Mouse (Mus musculus) heart, embryonic 14.5 days (tissue): ENCODE results near the gene AI854703. TPM values are rescaled to one million over a fixed set of nuclear protein-coding genes. Genes with fewer than 3 reads are reported as not detected.
A peak's percentile ranks its signal among the peaks of the same experiment; 100 is the strongest.

ENCODE experiments used
- ATAC-seq: fragments of 200-750 bp; cut with Nextera tagmentation; 2 replicates; pipeline ENCODE4 v1.8.0; 2017; ENCODE audit warnings: low read depth, moderate TSS enrichment; ENCODE audit not compliant: insufficient number of reproducible peaks, insufficient read depth, low FRiP score
- H3K27ac ChIP-seq, 2 experiments: fragments of 200-500 bp in 1 of 2; fragments of 300-500 bp in 1 of 2; sonication (generic) in 1 of 2; replicated peaks in 1 of 2; 2 replicates each; pipeline ENCODE4 v1.5.1; 2012 to 2014; ENCODE audit warnings: low read depth in 2 of 2, low read length in 2 of 2, control low read depth in 1 of 2, mild to moderate bottlenecking in 1 of 2, mixed read lengths in 1 of 2; ENCODE audit not compliant: control insufficient read depth in 1 of 2, insufficient read depth in 1 of 2
- H3K27me3 ChIP-seq: fragments of 300-500 bp; sonication (generic); 2 replicates; pipeline ENCODE4 v1.6.1; 2014; ENCODE audit warnings: mild to moderate bottlenecking, low read length, control low read depth; ENCODE audit not compliant: control insufficient read depth, insufficient read depth
- H3K36me3 ChIP-seq: fragments of 300-500 bp; sonication (generic); 2 replicates; pipeline ENCODE4 v1.6.1; 2014; ENCODE audit warnings: mild to moderate bottlenecking, control low read depth, low read length, mixed read lengths; ENCODE audit not compliant: control insufficient read depth, insufficient read depth
- H3K4me1 ChIP-seq, 2 experiments: fragments of 200-500 bp in 1 of 2; fragments of 300-500 bp in 1 of 2; sonication (generic) in 1 of 2; 2 replicates each; pipeline ENCODE4 v1.6.1; 2012 to 2014; ENCODE audit warnings: low read length in 2 of 2, control low read depth in 1 of 2, mixed read lengths in 1 of 2; ENCODE audit not compliant: control insufficient read depth in 2 of 2, insufficient read depth in 2 of 2
- H3K4me2 ChIP-seq: fragments of 300-500 bp; sonication (generic); 2 replicates; pipeline ENCODE4 v1.6.1; 2014; ENCODE audit warnings: mild to moderate bottlenecking, low read length
- H3K4me3 ChIP-seq, 2 experiments: fragments of 200-500 bp in 1 of 2; fragments of 300-500 bp in 1 of 2; sonication (generic) in 1 of 2; 2 replicates each; pipeline ENCODE4 v1.5.1; 2012 to 2014; ENCODE audit warnings: low read length in 2 of 2, mild to moderate bottlenecking in 2 of 2, control low read depth in 1 of 2, low read depth in 1 of 2, moderate library complexity in 1 of 2; ENCODE audit not compliant: control insufficient read depth in 1 of 2, insufficient read depth in 1 of 2
- H3K9ac ChIP-seq: fragments of 300-500 bp; sonication (generic); 2 replicates; pipeline ENCODE4 v1.6.1; 2014; ENCODE audit warnings: mild to moderate bottlenecking, low read length
- H3K9me3 ChIP-seq: fragments of 300-500 bp; sonication (generic); 2 replicates; pipeline ENCODE4 v1.6.1; 2016; ENCODE audit warnings: low read length, control low read depth; ENCODE audit not compliant: control insufficient read depth
- WGBS: fragments of 180-500 bp; shearing (Covaris S2); extraction: QIAGEN DNeasy Blood & Tissue Kit; methylation state at CpG from one replicate; pipeline ENCODE4 v1.1.7; 2014; 5-methylcytosine and 5-hydroxymethylcytosine counted together
- polyA plus RNA-seq: library from polyadenylated mRNA; unstranded; fragments of >200 nt; fragmentation: Nextera tagmentation; extraction: Ambion mirVana; gene quantifications from 2 replicates; pipeline ENCODE4 v1.2.1, GENCODE M21; 2014

The AI854703 gene
- polyA plus RNA-seq, 1 experiment from 2014 or later: 1.1 TPM

DNA sequence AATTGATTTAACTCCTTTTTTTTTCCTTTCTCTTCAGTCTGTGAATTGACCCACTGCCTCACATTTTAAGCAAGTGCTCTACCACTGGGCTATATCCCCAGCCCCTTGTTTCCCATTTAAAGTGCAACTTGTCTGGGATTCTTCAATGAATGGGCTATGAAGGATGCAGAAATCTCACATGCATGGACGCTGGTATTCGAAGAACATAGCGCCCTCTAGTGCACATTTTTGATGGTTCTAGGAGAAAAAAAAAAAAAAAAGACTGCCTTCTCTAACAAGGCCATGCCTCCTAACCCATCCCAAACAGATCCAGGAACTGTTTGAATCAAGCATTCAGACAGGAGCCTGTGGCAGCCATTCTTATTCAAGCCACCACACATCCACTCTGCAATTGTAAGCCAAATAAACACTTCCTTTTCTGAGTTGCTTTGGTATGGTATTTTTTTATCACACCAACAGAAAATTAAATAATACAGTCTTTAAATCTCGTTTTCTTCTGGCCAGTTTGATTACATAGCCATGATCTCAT, 16.3 kb downstream of the AI854703 start:
- Histone ChIP-seq H3K4me3 (no peak overlapping the region), H3K4me1 (0 out of 4 replicates have a peak, but pooled peaks cover under 1 to 2% of the 10 kb centered on the region in 2 experiments), H3K4me2 (no peak overlapping the region), H3K36me3 (no peaks in the 10 kb centered on the region), H3K27ac (no peak overlapping the region), H3K9me3 (no peaks in the 10 kb centered on the region), H3K9ac (no peak overlapping the region), H3K27me3 (no peaks in the 10 kb centered on the region)
- 22% methylated on average over 4 of the region's 4 CpGs for WGBS
- no peak for ATAC-seq

DNA sequence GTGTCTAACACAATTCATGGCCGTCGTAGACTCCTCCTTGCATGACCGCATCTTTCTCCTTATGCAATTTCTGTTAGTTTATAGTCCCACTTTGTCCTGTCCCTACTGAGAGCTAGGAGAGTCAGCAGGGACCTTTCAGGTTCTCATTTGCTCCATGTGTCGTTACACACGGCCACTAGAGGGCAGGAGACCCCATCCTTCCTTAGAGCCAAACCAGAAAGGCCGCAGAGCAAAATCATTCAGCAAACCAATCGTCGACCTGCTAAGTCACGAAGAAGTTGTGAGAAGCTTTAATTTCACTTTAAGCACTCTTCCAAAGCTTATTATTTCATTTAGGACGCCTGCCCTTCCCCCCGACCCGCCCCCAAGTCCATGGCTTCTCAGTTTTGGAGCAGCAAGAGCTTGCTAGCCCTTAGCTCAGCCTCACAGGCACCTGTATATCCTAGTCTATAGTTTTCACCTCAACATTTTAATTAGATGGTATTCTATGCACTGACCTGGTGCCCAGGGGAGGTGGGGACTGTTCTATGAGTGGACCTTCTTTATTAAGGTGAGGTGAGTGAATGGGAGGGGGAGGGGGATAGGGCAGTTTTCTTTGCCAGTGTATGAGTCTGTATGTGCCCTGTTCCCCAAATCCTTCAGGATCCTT, 19.2 kb downstream of the AI854703 start:
- Histone ChIP-seq H3K4me3 (no peak overlapping the region), H3K9me3 (no peaks in the 10 kb centered on the region), H3K9ac (no peak overlapping the region), H3K36me3 (no peaks in the 10 kb centered on the region), H3K4me1 (0 out of 4 replicates have a peak, but pooled peaks cover 0 to 2% of the 10 kb centered on the region in 2 experiments), H3K27ac (no peak overlapping the region), H3K27me3 (no peaks in the 10 kb centered on the region), H3K4me2 (no peak overlapping the region)
- whole genome bisulfite sequencing: 8% methylated on average over 12 of the region's 12 CpGs
- ATAC-seq: no peak; the same call in 1 of the 2 replicates

DNA sequence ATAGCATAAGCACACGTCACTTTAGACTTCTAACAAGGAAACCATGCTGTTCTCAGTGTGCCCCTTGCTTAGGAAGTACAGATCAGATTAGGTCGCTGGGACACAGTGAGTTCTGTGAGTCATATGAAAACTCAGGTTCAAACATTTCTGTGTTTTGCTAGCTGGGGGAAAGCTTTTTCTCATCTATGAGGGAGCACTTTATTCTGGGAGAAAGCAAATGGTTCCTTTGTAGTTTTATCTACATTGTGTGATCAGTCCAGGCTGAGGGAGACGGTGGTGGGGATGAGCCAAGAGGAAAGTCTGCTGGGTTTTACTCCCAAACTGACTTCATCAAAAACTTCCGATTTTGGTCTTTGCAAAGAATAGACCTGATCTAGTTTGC, 19.7 kb downstream of the AI854703 start:
- Histone ChIP-seq H3K4me1 (0 out of 4 replicates have a peak, but pooled peaks cover 0 to 2% of the 10 kb centered on the region in 2 experiments), H3K9ac (no peak overlapping the region), H3K36me3 (no peaks in the 10 kb centered on the region), H3K4me2 (no peak overlapping the region), H3K4me3 (no peak overlapping the region), H3K9me3 (no peaks in the 10 kb centered on the region), H3K27ac (no peak overlapping the region), H3K27me3 (no peaks in the 10 kb centered on the region)
- WGBS: 59% methylated on average over 4 of the region's 4 CpGs
- ATAC-seq: no peak

DNA sequence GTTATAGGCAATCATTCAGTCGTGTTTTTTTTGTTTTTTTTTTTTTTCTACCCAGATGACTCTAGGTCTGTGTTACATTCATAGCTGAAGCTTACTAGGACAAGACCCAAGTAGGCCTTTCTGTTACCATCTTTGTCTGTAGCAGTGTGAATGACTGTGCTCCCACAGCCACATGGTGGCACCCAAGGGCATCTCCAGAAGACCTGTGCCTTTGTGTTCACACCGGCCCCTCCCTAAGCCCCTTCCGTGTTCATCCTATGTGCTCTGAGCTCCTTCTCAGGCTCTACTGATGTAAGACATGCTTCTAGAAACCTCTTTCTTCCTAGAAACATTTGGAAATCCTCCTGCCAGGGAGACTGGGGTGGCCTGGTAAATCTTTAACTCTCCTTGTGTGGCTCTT, 20.4 kb downstream of the AI854703 start, which contains the start of gene Gimap8:
Gimap8 (plus strand) TSS at position 240 of the 400 bp plus-strand sequence.
- H3K36me3 ChIP-seq: no peaks in the 10 kb centered on the region
- H3K9ac ChIP-seq: no peak within 1 kb of the TSS
- WGBS: 46% methylated on average over 3 of the region's 3 CpGs
- no peak within 1 kb of the TSS for H3K27ac ChIP-seq
- no peaks in the 10 kb centered on the region for H3K27me3 ChIP-seq
- 0 out of 4 replicates have a peak, but pooled peaks cover 0 to 2% of the 10 kb centered on the region in 2 experiments for H3K4me1 ChIP-seq
- H3K4me2 ChIP-seq: peak within 1 kb of the TSS; percentile 34; the same call in 1 of the 2 replicates
- H3K4me3 ChIP-seq: no peak within 1 kb of the TSS
- H3K9me3 ChIP-seq: no peaks in the 10 kb centered on the region
- ATAC-seq: no peak

DNA sequence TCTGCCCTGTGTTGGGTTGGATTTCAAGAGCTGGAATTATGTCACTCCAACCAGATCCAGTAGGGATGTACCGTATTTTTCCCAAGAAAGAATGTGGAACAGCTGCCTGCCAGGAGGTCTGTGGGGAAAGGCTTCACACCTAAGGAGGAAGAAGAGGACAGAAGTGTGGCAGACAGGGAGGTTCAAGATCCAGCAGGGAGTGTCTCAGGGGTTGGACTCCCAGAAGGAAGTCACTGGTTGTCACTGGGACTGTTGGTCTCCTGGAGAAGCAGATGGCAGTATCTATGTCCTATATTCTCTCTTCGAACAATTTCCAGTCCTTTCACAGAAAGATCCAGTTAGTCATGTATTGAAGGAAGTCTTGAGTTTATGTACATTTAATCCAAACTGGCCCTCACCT, 21.0 kb downstream of the AI854703 start:
- H3K9ac ChIP-seq: no peak overlapping the region
- H3K4me1 ChIP-seq: 0 out of 4 replicates have a peak, but pooled peaks cover 0 to 2% of the 10 kb centered on the region in 2 experiments
- no peak overlapping the region for H3K4me3 ChIP-seq
- H3K4me2 ChIP-seq: peak overlapping the region; percentile 34; the same call in 1 of the 2 replicates
- H3K36me3 ChIP-seq: no peaks in the 10 kb centered on the region
- H3K27ac ChIP-seq: no peak overlapping the region
- WGBS: 74% methylated on average over 2 of the region's 2 CpGs
- no peaks in the 10 kb centered on the region for H3K9me3 ChIP-seq
- no peaks in the 10 kb centered on the region for H3K27me3 ChIP-seq
- no peak for ATAC-seq

DNA sequence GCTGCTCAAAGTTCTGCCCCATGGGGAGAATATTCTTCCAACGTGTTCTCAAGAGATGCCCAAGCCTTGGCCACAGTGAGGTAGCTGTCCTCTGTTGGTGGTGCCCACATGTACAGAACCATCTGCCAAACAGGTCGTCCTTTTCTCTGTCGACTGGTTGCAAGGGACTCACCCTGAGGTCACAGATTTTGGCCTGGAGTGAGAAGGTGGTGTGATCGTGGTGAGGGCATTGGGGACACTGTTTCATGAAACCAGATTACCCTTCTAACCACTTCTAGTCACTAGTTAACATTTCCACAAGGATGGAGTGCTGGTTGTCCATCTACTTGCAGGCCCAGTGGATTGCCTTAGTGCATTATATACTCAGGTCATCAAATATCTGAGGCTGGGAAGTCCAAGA, 22.2 kb downstream of the AI854703 start:
- Histone ChIP-seq H3K9me3 (no peaks in the 10 kb centered on the region), H3K27me3 (no peaks in the 10 kb centered on the region), H3K9ac (no peak overlapping the region), H3K36me3 (no peaks in the 10 kb centered on the region), H3K4me1 (0 out of 4 replicates have a peak, but pooled peaks cover 0 to 2% of the 10 kb centered on the region in 2 experiments), H3K4me2 (no peak overlapping the region), H3K27ac (no peak overlapping the region), H3K4me3 (no peak overlapping the region)
- WGBS: 80% methylated on average over 4 of the region's 4 CpGs
- no peak for ATAC-seq

DNA sequence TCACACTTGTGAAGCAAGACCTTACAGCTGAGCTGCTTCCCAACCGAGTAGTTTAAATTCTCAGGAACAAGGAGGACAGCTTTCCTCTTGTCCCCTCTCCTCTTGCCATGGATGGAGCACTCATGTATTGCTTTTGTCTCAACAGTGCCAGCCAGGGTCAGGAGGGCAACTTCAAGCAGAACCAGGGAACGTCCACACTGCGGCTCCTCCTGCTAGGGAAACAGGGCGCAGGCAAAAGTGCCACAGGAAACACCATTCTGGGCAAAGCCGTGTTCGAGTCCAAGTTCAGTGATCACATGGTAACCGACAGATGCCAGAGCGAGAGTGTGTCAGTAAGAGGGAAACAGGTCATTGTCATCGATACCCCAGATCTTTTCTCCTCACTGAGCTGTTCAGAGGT, 23.5 kb downstream of the AI854703 start:
- no peak overlapping the region for H3K4me2 ChIP-seq
- H3K4me3 ChIP-seq: no peak overlapping the region
- ATAC-seq: no peak
- WGBS: 84% methylated on average over 9 of the region's 9 CpGs
- H3K9me3 ChIP-seq: no peaks in the 10 kb centered on the region
- H3K4me1 ChIP-seq: 0 out of 4 replicates have a peak, but pooled peaks cover 0 to 2% of the 10 kb centered on the region in 2 experiments
- H3K36me3 ChIP-seq: no peaks in the 10 kb centered on the region
- no peak overlapping the region for H3K9ac ChIP-seq
- H3K27me3 ChIP-seq: no peaks in the 10 kb centered on the region
- no peak overlapping the region for H3K27ac ChIP-seq
